Mouse (Mus musculus): ENCODE measurements around the gene B4galnt4. TPM values are rescaled to one million over a fixed set of nuclear protein-coding genes. Genes with fewer than 3 reads are reported as not detected.

The B4galnt4 gene
- polyA plus RNA-seq, 1 experiment from 2014 or later: 27.7 TPM

DNA sequence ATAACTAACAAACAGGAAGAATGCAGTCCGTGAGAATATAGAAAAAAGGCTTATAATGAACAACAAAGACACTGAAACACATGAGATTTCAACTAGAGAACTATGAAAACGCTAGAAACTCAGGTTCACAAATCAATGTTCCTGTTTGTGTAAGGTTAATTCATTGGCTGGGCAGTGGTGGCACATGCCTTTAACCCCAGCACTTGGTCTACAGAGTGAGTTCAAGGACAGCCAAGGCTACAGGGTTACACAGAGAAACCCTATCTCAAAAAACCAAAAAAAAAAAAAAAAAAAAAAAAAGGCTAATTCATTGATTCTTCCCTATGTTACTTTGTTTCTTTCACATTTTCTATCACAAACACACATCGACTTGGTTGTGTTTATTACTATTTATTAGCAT, 59.7 kb downstream of the B4galnt4 start:
- Histone ChIP-seq H3K4me1 (peaks cover 19% of the 10 kb centered on the region), H3K9me3 (no peaks in the 10 kb centered on the region), H3K4me3 (no peak overlapping the region), H3K36me3 (replicated peaks) (no peaks in the 10 kb centered on the region), H3K27ac (replicated peaks) (no peak overlapping the region), H3K27me3 (replicated peaks; ENCODE audit: low read depth, poor library complexity, severe bottlenecking) (peaks cover 28% of the 10 kb centered on the region)
- no peak for DNase-seq (ENCODE audit: low spot score)
- WGBS: 89% methylated on average over 3 of the region's 3 CpGs

DNA sequence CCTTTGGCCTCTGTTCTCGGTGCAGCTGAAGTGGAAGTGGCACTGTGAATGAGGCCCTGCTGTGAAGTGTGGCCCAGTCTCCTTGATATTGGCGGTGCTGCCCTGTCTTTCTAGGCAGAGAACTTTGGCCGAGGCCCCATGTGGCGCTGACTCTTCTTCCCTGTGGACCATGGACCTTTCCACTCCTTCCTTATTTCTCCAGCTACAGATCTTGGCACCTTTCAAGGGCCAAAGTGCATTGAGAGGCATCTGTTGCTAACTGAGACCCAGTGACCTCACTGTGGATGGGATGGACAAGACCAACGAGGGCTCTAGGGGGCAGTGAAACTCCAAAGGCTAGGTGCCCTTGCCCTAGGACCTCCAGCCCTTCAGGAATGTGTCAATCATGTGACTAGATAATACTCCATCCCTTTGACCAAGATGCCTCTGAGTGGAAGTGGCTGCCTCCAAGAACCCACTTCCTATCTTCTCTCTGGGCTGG, 60.2 kb downstream of the B4galnt4 start:
- Histone ChIP-seq H3K27me3 (replicated peaks; ENCODE audit: low read depth, poor library complexity, severe bottlenecking) (peaks cover 25% of the 10 kb centered on the region), H3K4me3 (no peak overlapping the region), H3K27ac (replicated peaks) (no peak overlapping the region), H3K9me3 (no peaks in the 10 kb centered on the region), H3K4me1 (peaks cover 19% of the 10 kb centered on the region), H3K36me3 (replicated peaks) (no peaks in the 10 kb centered on the region)
- DNase-seq (ENCODE audit: low spot score): no peak
- WGBS: 77% methylated on average over 5 of the region's 5 CpGs

Other genes with a start within 250 kb of the B4galnt4 start
- 2.9 and 3.6 TPM in 2 replicates for gene Zfp941, start 238.9 kb upstream of the B4galnt4 start, polyA plus RNA-seq (2016; fragmentation: Nextera tagmentation; extraction: Ambion mirVana)
- gene Urah, start 226.1 kb upstream of the B4galnt4 start, polyA plus RNA-seq (2016; fragmentation: Nextera tagmentation; extraction: Ambion mirVana): 1.8 and 1.9 TPM in 2 replicates
- not detected in 2 replicates for gene Scgb1c1, start 215.6 kb upstream of the B4galnt4 start, polyA plus RNA-seq (2016; fragmentation: Nextera tagmentation; extraction: Ambion mirVana)
- not detected in 2 replicates for gene Odf3, start 213.3 kb upstream of the B4galnt4 start, polyA plus RNA-seq (2016; fragmentation: Nextera tagmentation; extraction: Ambion mirVana)
- gene Gm45785, start 204.8 kb upstream of the B4galnt4 start, polyA plus RNA-seq (2016; fragmentation: Nextera tagmentation; extraction: Ambion mirVana): 0.22 TPM in 1 of 2 replicates, not detected in the other
- gene Ric8a, start 204.1 kb upstream of the B4galnt4 start, polyA plus RNA-seq (2016; fragmentation: Nextera tagmentation; extraction: Ambion mirVana): 57.7 and 59.1 TPM in 2 replicates
- 22.4 and 23.0 TPM in 2 replicates for gene Bet1l, start 203.5 kb upstream of the B4galnt4 start, polyA plus RNA-seq (2016; fragmentation: Nextera tagmentation; extraction: Ambion mirVana)
- 332 TPM in 2 replicates for gene Psmd13, start 179.1 kb upstream of the B4galnt4 start, polyA plus RNA-seq (2016; fragmentation: Nextera tagmentation; extraction: Ambion mirVana)
- 22.6 and 24.5 TPM in 2 replicates for gene Sirt3, start 178.8 kb upstream of the B4galnt4 start, polyA plus RNA-seq (2016; fragmentation: Nextera tagmentation; extraction: Ambion mirVana)
- not detected in 2 replicates for gene Cox8b, start 160.7 kb upstream of the B4galnt4 start, polyA plus RNA-seq (2016; fragmentation: Nextera tagmentation; extraction: Ambion mirVana)
- gene Nlrp6, start 140.2 kb upstream of the B4galnt4 start, polyA plus RNA-seq (2016; fragmentation: Nextera tagmentation; extraction: Ambion mirVana): 0.19 TPM in 1 of 2 replicates, not detected in the other
- gene Pgghg, start 119.7 kb upstream of the B4galnt4 start, polyA plus RNA-seq (2016; fragmentation: Nextera tagmentation; extraction: Ambion mirVana): 13.5 and 14.3 TPM in 2 replicates
- 2.9 and 3.8 TPM in 2 replicates for gene Ifitm5, start 110.8 kb upstream of the B4galnt4 start, polyA plus RNA-seq (2016; fragmentation: Nextera tagmentation; extraction: Ambion mirVana)
- gene Gm45717, start 105.2 kb upstream of the B4galnt4 start, polyA plus RNA-seq (2016; fragmentation: Nextera tagmentation; extraction: Ambion mirVana): 0.52 TPM in 1 of 2 replicates, not detected in the other
- 602 and 668 TPM in 2 replicates for gene Ifitm2, start 105.1 kb upstream of the B4galnt4 start, polyA plus RNA-seq (2016; fragmentation: Nextera tagmentation; extraction: Ambion mirVana)
- 8.7 and 13.4 TPM in 2 replicates for gene Ifitm1, start 93.9 kb upstream of the B4galnt4 start, polyA plus RNA-seq (2016; fragmentation: Nextera tagmentation; extraction: Ambion mirVana)
- 42.6 and 44.7 TPM in 2 replicates for gene Ifitm3, start 50.3 kb upstream of the B4galnt4 start, polyA plus RNA-seq (2016; fragmentation: Nextera tagmentation; extraction: Ambion mirVana)
- not detected in 2 replicates for gene Ifitm6, start 43.2 kb upstream of the B4galnt4 start, polyA plus RNA-seq (2016; fragmentation: Nextera tagmentation; extraction: Ambion mirVana)
- gene Gm17387, start 32.0 kb upstream of the B4galnt4 start, polyA plus RNA-seq (2016; fragmentation: Nextera tagmentation; extraction: Ambion mirVana): not detected in 2 replicates
- 9.4 and 9.6 TPM in 2 replicates for gene Pkp3, start 17.1 kb downstream of the B4galnt4 start, polyA plus RNA-seq (2016; fragmentation: Nextera tagmentation; extraction: Ambion mirVana)
- 2.2 and 2.3 TPM in 2 replicates for gene Sigirr, start 39.5 kb downstream of the B4galnt4 start, polyA plus RNA-seq (2016; fragmentation: Nextera tagmentation; extraction: Ambion mirVana)
- gene Ano9, start 56.7 kb downstream of the B4galnt4 start, polyA plus RNA-seq (2016; fragmentation: Nextera tagmentation; extraction: Ambion mirVana): 1.8 and 2.5 TPM in 2 replicates
- gene Ptdss2, start 61.3 kb downstream of the B4galnt4 start, polyA plus RNA-seq (2016; fragmentation: Nextera tagmentation; extraction: Ambion mirVana): 77.8 and 83.8 TPM in 2 replicates
- gene Rnh1, start 111.8 kb downstream of the B4galnt4 start, polyA plus RNA-seq (2016; fragmentation: Nextera tagmentation; extraction: Ambion mirVana): 77.9 and 79.7 TPM in 2 replicates
- 94.3 and 94.9 TPM in 2 replicates for gene Hras, start 132.9 kb downstream of the B4galnt4 start, polyA plus RNA-seq (2016; fragmentation: Nextera tagmentation; extraction: Ambion mirVana)
- gene Lrrc56, start 133.1 kb downstream of the B4galnt4 start, polyA plus RNA-seq (2016; fragmentation: Nextera tagmentation; extraction: Ambion mirVana): 15.1 and 18.1 TPM in 2 replicates
- gene Lmntd2, start 153.0 kb downstream of the B4galnt4 start, polyA plus RNA-seq (2016; fragmentation: Nextera tagmentation; extraction: Ambion mirVana): 4.9 and 5.3 TPM in 2 replicates
- gene Rassf7, start 154.8 kb downstream of the B4galnt4 start, polyA plus RNA-seq (2016; fragmentation: Nextera tagmentation; extraction: Ambion mirVana): 54.5 and 56.0 TPM in 2 replicates
- gene Phrf1, start 167.7 kb downstream of the B4galnt4 start, polyA plus RNA-seq (2016; fragmentation: Nextera tagmentation; extraction: Ambion mirVana): 114 and 124 TPM in 2 replicates
- gene Irf7, start 205.4 kb downstream of the B4galnt4 start, polyA plus RNA-seq (2016; fragmentation: Nextera tagmentation; extraction: Ambion mirVana): 0.34 TPM in 2 replicates
- 0.10 and 0.17 TPM in 2 replicates for gene Cdhr5, start 215.7 kb downstream of the B4galnt4 start, polyA plus RNA-seq (2016; fragmentation: Nextera tagmentation; extraction: Ambion mirVana)
- 8.8 and 9.6 TPM in 2 replicates for gene Sct, start 218.0 kb downstream of the B4galnt4 start, polyA plus RNA-seq (2016; fragmentation: Nextera tagmentation; extraction: Ambion mirVana)
- 0.60 and 0.86 TPM in 2 replicates for gene Drd4, start 230.9 kb downstream of the B4galnt4 start, polyA plus RNA-seq (2016; fragmentation: Nextera tagmentation; extraction: Ambion mirVana)

All from embryonic facial prominence, embryonic 10.5 days (tissue).